ENCODE assay signal across 7 mouse cellular contexts in the genomic region with DNA sequence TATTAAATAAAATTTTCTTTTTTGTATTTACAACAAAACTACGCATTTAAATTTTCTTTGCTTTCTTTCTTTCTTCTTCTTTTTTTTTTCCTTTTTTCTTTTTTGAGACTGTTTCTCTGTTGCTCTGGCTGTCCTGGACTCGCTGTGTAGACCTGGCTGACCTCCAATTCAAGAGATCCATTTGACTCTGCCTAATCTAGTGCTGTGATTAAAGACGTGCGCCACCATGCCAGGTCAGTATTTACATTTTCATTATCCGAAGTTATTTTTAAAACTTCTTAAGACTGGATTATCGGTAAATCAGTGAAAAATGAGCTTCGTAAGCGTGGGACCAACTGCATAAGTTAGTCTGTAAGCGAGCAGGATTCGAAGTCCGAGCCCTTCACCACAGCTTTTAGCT. TPM values are rescaled to one million over a fixed set of nuclear protein-coding genes. Genes with fewer than 3 reads are reported as not detected.
DNase-seq lines count a peak whose midpoint lies in the region; ATAC-seq and TF ChIP-seq lines count a peak whose summit lies in the region.

No protein-coding gene starts in this region.

- peak overlapping the region; percentile 84 for H3K4me3 ChIP-seq in liver, adult 2 months (ENCODE audit: insufficient read depth, low read depth, low read length)
- H3K4me3 ChIP-seq in embryonic facial prominence, embryonic 10.5 days: peak overlapping the region; percentile 91
- peak overlapping the region; percentile 95 for H3K4me3 ChIP-seq in hindbrain, embryonic 16.5 days (ENCODE audit: low read length)
- H3K4me3 ChIP-seq in midbrain, embryonic 12.5 days: peak overlapping the region; percentile 88

- H3K36me3 ChIP-seq in liver, adult 2 months (ENCODE audit: control insufficient read depth, insufficient read depth, low read length): no peaks in the 10 kb centered on the region
- peaks cover 4% of the 10 kb centered on the region; the same call in 1 of the 2 replicates for H3K36me3 ChIP-seq in embryonic facial prominence, embryonic 10.5 days (replicated peaks)
- H3K36me3 ChIP-seq in hindbrain, embryonic 16.5 days (ENCODE audit: control insufficient read depth, insufficient read depth, low read length): no peaks in the 10 kb centered on the region
- no peaks in the 10 kb centered on the region for H3K36me3 ChIP-seq in midbrain, embryonic 12.5 days

- H3K9ac ChIP-seq in liver, adult 2 months (ENCODE audit: low read depth, low read length): peak overlapping the region; percentile 88
- peak overlapping the region; percentile 91 for H3K9ac ChIP-seq in hindbrain, embryonic 16.5 days (ENCODE audit: low read depth, low read length)
- peak overlapping the region; percentile 88 for H3K9ac ChIP-seq in midbrain, embryonic 12.5 days (replicated peaks)

- H3K4me2 ChIP-seq in hindbrain, embryonic 16.5 days (ENCODE audit: low read length): peak overlapping the region; percentile 71
- peak overlapping the region; percentile 72 for H3K4me2 ChIP-seq in midbrain, embryonic 12.5 days (replicated peaks)

- peak; percentile 70 for DNase-seq in liver, adult 2 months (ENCODE audit: extremely low read depth, low read depth, low spot score)
- no peak for DNase-seq in liver
- DNase-seq in embryonic facial prominence, embryonic 10.5 days (ENCODE audit: low spot score): no peak
- no peak for DNase-seq in ovary, postnatal 10 days (ENCODE audit: low spot score)
- no peak for DNase-seq in layer of hippocampus, postnatal 10 days (ENCODE audit: low spot score in 2 of 2)

- peaks cover 15% of the 10 kb centered on the region; the same call in 1 of the 2 replicates for H3K4me1 ChIP-seq in liver, adult 2 months (ENCODE audit: control insufficient read depth, insufficient read depth, low read length)
- H3K4me1 ChIP-seq in embryonic facial prominence, embryonic 10.5 days: peaks cover 33% of the 10 kb centered on the region
- peaks cover 25% of the 10 kb centered on the region for H3K4me1 ChIP-seq in hindbrain, embryonic 16.5 days (ENCODE audit: control insufficient read depth, insufficient read depth, low read depth, low read length)
- H3K4me1 ChIP-seq in midbrain, embryonic 12.5 days: peaks cover 26% of the 10 kb centered on the region

- H3K79me2 ChIP-seq in liver, adult 2 months (ENCODE audit: control insufficient read depth, insufficient read depth, low read length): peaks cover 18% of the 10 kb centered on the region; the same call in 1 of the 2 replicates

- TF ChIP-seq POLR2A in liver, adult 2 months (IDR thresholded peaks at IDR 0.05; ENCODE audit: extremely low read depth, insufficient read depth, low read length): no peak

- no peaks in the 10 kb centered on the region for H3K27me3 ChIP-seq in liver, adult 2 months (ENCODE audit: control insufficient read depth, insufficient read depth, low read length)
- no peaks in the 10 kb centered on the region for H3K27me3 ChIP-seq in embryonic facial prominence, embryonic 10.5 days (replicated peaks; ENCODE audit: low read depth, poor library complexity, severe bottlenecking)
- H3K27me3 ChIP-seq in hindbrain, embryonic 16.5 days (replicated peaks; ENCODE audit: control insufficient read depth, insufficient read depth, low read length): no peaks in the 10 kb centered on the region
- H3K27me3 ChIP-seq in midbrain, embryonic 12.5 days: no peaks in the 10 kb centered on the region

- under 1% methylated on average over 11 of the region's 11 CpGs for WGBS in liver, adult 2 months
- 2% methylated on average over 11 of the region's 11 CpGs for WGBS in embryonic facial prominence, embryonic 10.5 days
- 2% methylated on average over 11 of the region's 11 CpGs for WGBS in hindbrain, embryonic 16.5 days
- WGBS in midbrain, embryonic 12.5 days: 3% methylated on average over 11 of the region's 11 CpGs

- ATAC-seq in hindbrain, embryonic 16.5 days: no peak
- ATAC-seq in midbrain, embryonic 12.5 days (ENCODE audit: low FRiP score, low read depth): no peak

- H3K9me3 ChIP-seq in embryonic facial prominence, embryonic 10.5 days: no peaks in the 10 kb centered on the region
- H3K9me3 ChIP-seq in hindbrain, embryonic 16.5 days (ENCODE audit: control insufficient read depth, low read length): no peaks in the 10 kb centered on the region
- H3K9me3 ChIP-seq in midbrain, embryonic 12.5 days: no peaks in the 10 kb centered on the region

- H3K27ac ChIP-seq in liver, adult 2 months (replicated peaks; ENCODE audit: insufficient read depth, low read depth, low read length): peak overlapping the region; percentile 85
- H3K27ac ChIP-seq in embryonic facial prominence, embryonic 10.5 days (replicated peaks): peak overlapping the region; percentile 96
- peak overlapping the region; percentile 87 for H3K27ac ChIP-seq in hindbrain, embryonic 16.5 days (ENCODE audit: low read depth, low read length)
- H3K27ac ChIP-seq in midbrain, embryonic 12.5 days (replicated peaks): peak overlapping the region; percentile 74

- TF ChIP-seq CTCF in liver, adult 2 months (IDR thresholded peaks at IDR 0.05; ENCODE audit: low read depth, low read length): no peak

RNA-seq across cellular contexts. Expression of a gene that starts 0.6 kb away (rescaled TPM):
- 52.6 and 53.8 TPM in 2 replicates for total RNA-seq in liver, adult 2 months (2014; rRNA removed)
- polyA plus RNA-seq in liver, adult 2 months (2012; rRNA removed): 84.9 and 130 TPM in 2 replicates
- polyA plus RNA-seq in embryonic facial prominence, embryonic 10.5 days (2016; fragmentation: Nextera tagmentation; extraction: Ambion mirVana): 335 and 359 TPM in 2 replicates
- 184 and 216 TPM in 2 replicates for polyA plus RNA-seq in hindbrain, embryonic 16.5 days (2015; fragmentation: Nextera tagmentation; extraction: Ambion mirVana)
- 361 and 369 TPM in 2 replicates for polyA plus RNA-seq in midbrain, embryonic 12.5 days (2016; fragmentation: Nextera tagmentation; extraction: Ambion mirVana)
- 100 to 1,000 TPM; 175 to 195 TPM for total RNA-seq in layer of hippocampus, postnatal 10 days (2021)

RNA-seq across cellular contexts. Expression of a gene that starts 0.6 kb away (rescaled TPM):
- total RNA-seq in liver, adult 2 months (2014; rRNA removed): 15.3 and 19.3 TPM in 2 replicates
- polyA plus RNA-seq in liver, adult 2 months (2012; rRNA removed): 3.0 and 4.1 TPM in 2 replicates
- 82.4 and 86.6 TPM in 2 replicates for polyA plus RNA-seq in embryonic facial prominence, embryonic 10.5 days (2016; fragmentation: Nextera tagmentation; extraction: Ambion mirVana)
- 45.6 and 52.8 TPM in 2 replicates for polyA plus RNA-seq in hindbrain, embryonic 16.5 days (2015; fragmentation: Nextera tagmentation; extraction: Ambion mirVana)
- 76.5 and 80.2 TPM in 2 replicates for polyA plus RNA-seq in midbrain, embryonic 12.5 days (2016; fragmentation: Nextera tagmentation; extraction: Ambion mirVana)
- 10 to 100 TPM; 36.1 to 37.6 TPM for total RNA-seq in layer of hippocampus, postnatal 10 days (2021)
